Mouse (Mus musculus): ENCODE data around the gene Slc35c1. TPM values are rescaled to one million over a fixed set of nuclear protein-coding genes. Genes with fewer than 3 reads are reported as not detected.

The Slc35c1 gene
- polyA plus RNA-seq, 1 experiment from 2014 or later, result 13.6 TPM

GRCm38 (mm10) chr2:92493656-92494390 is 33.5 kb upstream of the Slc35c1 start:
- peaks cover 13% of the 10 kb centered on the region for H3K4me1 ChIP-seq (ENCODE audit: control insufficient read depth, insufficient read depth, low read length)
- H3K27me3 ChIP-seq (ENCODE audit: control insufficient read depth, insufficient read depth, low read length), result no peaks in the 10 kb centered on the region; the same call in 1 of the 2 replicates
- H3K4me3 ChIP-seq (ENCODE audit: low read length), result no peak overlapping the region
- no peaks in the 10 kb centered on the region for H3K36me3 ChIP-seq (ENCODE audit: control insufficient read depth, insufficient read depth, low read length)
- H3K27ac ChIP-seq (ENCODE audit: low read depth, low read length), result no peak overlapping the region
- H3K9ac ChIP-seq (ENCODE audit: low read depth, low read length), result no peak overlapping the region
- H3K4me2 ChIP-seq (replicated peaks; ENCODE audit: low read depth, low read length), result no peak overlapping the region
- WGBS, result 51% methylated on average over 15 of the region's 15 CpGs
- H3K9me3 ChIP-seq (ENCODE audit: control insufficient read depth, low read length), result no peaks in the 10 kb centered on the region
- peak; percentile 18; the same call in 1 of the 2 replicates for ATAC-seq (ENCODE audit: low FRiP score, low TSS enrichment)

GRCm38 (mm10) chr2:92491950-92492501 is 31.7 kb upstream of the Slc35c1 start:
- no peak overlapping the region for H3K27ac ChIP-seq (ENCODE audit: low read depth, low read length)
- no peaks in the 10 kb centered on the region; the same call in 1 of the 2 replicates for H3K27me3 ChIP-seq (ENCODE audit: control insufficient read depth, insufficient read depth, low read length)
- WGBS, result 48% methylated on average over 12 of the region's 12 CpGs
- peaks cover 13% of the 10 kb centered on the region for H3K4me1 ChIP-seq (ENCODE audit: control insufficient read depth, insufficient read depth, low read length)
- H3K36me3 ChIP-seq (ENCODE audit: control insufficient read depth, insufficient read depth, low read length), result no peaks in the 10 kb centered on the region
- H3K4me3 ChIP-seq (ENCODE audit: low read length), result no peak overlapping the region
- no peaks in the 10 kb centered on the region for H3K9me3 ChIP-seq (ENCODE audit: control insufficient read depth, low read length)
- no peak overlapping the region for H3K4me2 ChIP-seq (replicated peaks; ENCODE audit: low read depth, low read length)
- no peak overlapping the region for H3K9ac ChIP-seq (ENCODE audit: low read depth, low read length)
- peak; percentile 33; the same call in 1 of the 2 replicates for ATAC-seq (ENCODE audit: low FRiP score, low TSS enrichment)

GRCm38 (mm10) chr2:92490541-92490940 is 30.2 kb upstream of the Slc35c1 start:
- H3K27ac ChIP-seq (ENCODE audit: low read depth, low read length), result no peak overlapping the region
- H3K9ac ChIP-seq (ENCODE audit: low read depth, low read length), result no peak overlapping the region
- peaks cover 20% of the 10 kb centered on the region for H3K4me1 ChIP-seq (ENCODE audit: control insufficient read depth, insufficient read depth, low read length)
- no peak for ATAC-seq (ENCODE audit: low FRiP score, low TSS enrichment)
- no peaks in the 10 kb centered on the region for H3K9me3 ChIP-seq (ENCODE audit: control insufficient read depth, low read length)
- H3K4me3 ChIP-seq (ENCODE audit: low read length), result no peak overlapping the region
- 87% methylated on average over 10 of the region's 10 CpGs for WGBS
- no peaks in the 10 kb centered on the region for H3K36me3 ChIP-seq (ENCODE audit: control insufficient read depth, insufficient read depth, low read length)
- no peak overlapping the region for H3K4me2 ChIP-seq (replicated peaks; ENCODE audit: low read depth, low read length)
- H3K27me3 ChIP-seq (ENCODE audit: control insufficient read depth, insufficient read depth, low read length), result peaks cover 4% of the 10 kb centered on the region

- H3K4me3 ChIP-seq (ENCODE audit: low read length), result no peak overlapping the region
- H3K27me3 ChIP-seq (ENCODE audit: control insufficient read depth, insufficient read depth, low read length), result peaks cover 21% of the 10 kb centered on the region
- H3K9ac ChIP-seq (ENCODE audit: low read depth, low read length), result no peak overlapping the region
- no peaks in the 10 kb centered on the region for H3K9me3 ChIP-seq (ENCODE audit: control insufficient read depth, low read length)
- H3K4me2 ChIP-seq (replicated peaks; ENCODE audit: low read depth, low read length), result no peak overlapping the region
- ATAC-seq (ENCODE audit: low FRiP score, low TSS enrichment), result no peak
- 77% methylated on average over 8 of the region's 8 CpGs for WGBS
- H3K4me1 ChIP-seq (ENCODE audit: control insufficient read depth, insufficient read depth, low read length), result peaks cover 13% of the 10 kb centered on the region
- no peaks in the 10 kb centered on the region for H3K36me3 ChIP-seq (ENCODE audit: control insufficient read depth, insufficient read depth, low read length)
- no peak overlapping the region for H3K27ac ChIP-seq (ENCODE audit: low read depth, low read length)
Measured at GRCm38 (mm10) chr2:92487791-92488190, 27.5 kb upstream of the Slc35c1 start.

GRCm38 (mm10) chr2:92486911-92487310 is 26.6 kb upstream of the Slc35c1 start:
- no peak for ATAC-seq (ENCODE audit: low FRiP score, low TSS enrichment)
- 74% methylated on average over 2 of the region's 2 CpGs for WGBS
- Histone ChIP-seq H3K4me3 (ENCODE audit: low read length) (no peak overlapping the region), H3K36me3 (ENCODE audit: control insufficient read depth, insufficient read depth, low read length) (no peaks in the 10 kb centered on the region), H3K9ac (ENCODE audit: low read depth, low read length) (no peak overlapping the region), H3K9me3 (ENCODE audit: control insufficient read depth, low read length) (no peaks in the 10 kb centered on the region), H3K27me3 (ENCODE audit: control insufficient read depth, insufficient read depth, low read length) (peaks cover 21% of the 10 kb centered on the region), H3K4me2 (replicated peaks; ENCODE audit: low read depth, low read length) (no peak overlapping the region), H3K27ac (ENCODE audit: low read depth, low read length) (no peak overlapping the region), H3K4me1 (ENCODE audit: control insufficient read depth, insufficient read depth, low read length) (peaks cover 12% of the 10 kb centered on the region)

GRCm38 (mm10) chr2:92486403-92486802 is 26.1 kb upstream of the Slc35c1 start:
- H3K36me3 ChIP-seq (ENCODE audit: control insufficient read depth, insufficient read depth, low read length), result no peaks in the 10 kb centered on the region
- H3K4me1 ChIP-seq (ENCODE audit: control insufficient read depth, insufficient read depth, low read length), result peaks cover 7% of the 10 kb centered on the region; the same call in 1 of the 2 replicates
- WGBS, result 1% methylated on average over 11 of the region's 11 CpGs
- peaks cover 21% of the 10 kb centered on the region for H3K27me3 ChIP-seq (ENCODE audit: control insufficient read depth, insufficient read depth, low read length)
- H3K9ac ChIP-seq (ENCODE audit: low read depth, low read length), result no peak overlapping the region
- no peak; the same call in 1 of the 2 replicates for ATAC-seq (ENCODE audit: low FRiP score, low TSS enrichment)
- H3K9me3 ChIP-seq (ENCODE audit: control insufficient read depth, low read length), result no peaks in the 10 kb centered on the region
- peak overlapping the region; percentile 32 for H3K4me2 ChIP-seq (replicated peaks; ENCODE audit: low read depth, low read length)
- H3K4me3 ChIP-seq (ENCODE audit: low read length), result no peak overlapping the region
- no peak overlapping the region for H3K27ac ChIP-seq (ENCODE audit: low read depth, low read length)

- peaks cover 21% of the 10 kb centered on the region for H3K27me3 ChIP-seq (ENCODE audit: control insufficient read depth, insufficient read depth, low read length)
- no peaks in the 10 kb centered on the region for H3K36me3 ChIP-seq (ENCODE audit: control insufficient read depth, insufficient read depth, low read length)
- no peak overlapping the region for H3K27ac ChIP-seq (ENCODE audit: low read depth, low read length)
- ATAC-seq (ENCODE audit: low FRiP score, low TSS enrichment), result 0 out of 2 replicates have a peak, but pooled peaks have one; percentile 54
- 7% methylated on average over 15 of the region's 15 CpGs for WGBS
- no peak overlapping the region for H3K9ac ChIP-seq (ENCODE audit: low read depth, low read length)
- peak overlapping the region; percentile 32; the same call in 1 of the 2 replicates for H3K4me2 ChIP-seq (replicated peaks; ENCODE audit: low read depth, low read length)
- H3K9me3 ChIP-seq (ENCODE audit: control insufficient read depth, low read length), result no peaks in the 10 kb centered on the region
- no peak overlapping the region; the same call in 1 of the 2 replicates for H3K4me3 ChIP-seq (ENCODE audit: low read length)
- 0 out of 2 replicates have a peak, but pooled peaks cover 7% of the 10 kb centered on the region for H3K4me1 ChIP-seq (ENCODE audit: control insufficient read depth, insufficient read depth, low read length)
Measured at GRCm38 (mm10) chr2:92485640-92486295, 25.4 kb upstream of the Slc35c1 start.

- Histone ChIP-seq H3K27me3 (ENCODE audit: control insufficient read depth, insufficient read depth, low read length) (peaks cover 21% of the 10 kb centered on the region), H3K9ac (ENCODE audit: low read depth, low read length) (no peak overlapping the region), H3K27ac (ENCODE audit: low read depth, low read length) (no peak overlapping the region), H3K9me3 (ENCODE audit: control insufficient read depth, low read length) (no peaks in the 10 kb centered on the region), H3K4me1 (ENCODE audit: control insufficient read depth, insufficient read depth, low read length) (0 out of 2 replicates have a peak, but pooled peaks cover 7% of the 10 kb centered on the region), H3K4me2 (replicated peaks; ENCODE audit: low read depth, low read length) (peak overlapping the region; percentile 21), H3K36me3 (ENCODE audit: control insufficient read depth, insufficient read depth, low read length) (no peaks in the 10 kb centered on the region), H3K4me3 (ENCODE audit: low read length) (no peak overlapping the region)
- no peak for ATAC-seq (ENCODE audit: low FRiP score, low TSS enrichment)
- WGBS, result 30% methylated on average over 23 of the region's 23 CpGs
Measured at GRCm38 (mm10) chr2:92484256-92485025, 24.1 kb upstream of the Slc35c1 start.

Data from kidney, embryonic 14.5 days (tissue).